Comparison of ENCODE assay signal across 1 mouse cellular context in genomic region chr5:113829566-113830291, GRCm38 (mm10).
TF ChIP-seq lines count a peak whose summit lies in the region.

No protein-coding gene starts in this region.

TF ChIP-seq in MEL, 35 proteins besides CTCF, POLR2A, EP300 and RAD21:
- no peak for TF ChIP-seq ZMIZ1 (IDR thresholded peaks at IDR 0.05; ENCODE audit: low read depth, low read length)
